Mouse (Mus musculus) G1E (cell line): ENCODE measurements around the gene Cd47.

ENCODE experiments used
- CTCF ChIP-seq: IDR thresholded peaks from 2 replicates; pipeline ENCODE4 v1.5.1; 2012; ENCODE audit warnings: low read depth, low read length, inconsistent platforms, mixed read lengths
- GATA2 ChIP-seq: IDR thresholded peaks from 2 replicates; pipeline ENCODE4 v1.6.1; 2012; ENCODE audit warnings: low read depth, low read length, inconsistent platforms, borderline replicate concordance
- TAL1 ChIP-seq: conservative IDR thresholded peaks from 2 replicates; pipeline ENCODE4 v1.6.1; 2012; ENCODE audit warnings: low read depth, low read length, inconsistent platforms, mixed read lengths

DNA sequence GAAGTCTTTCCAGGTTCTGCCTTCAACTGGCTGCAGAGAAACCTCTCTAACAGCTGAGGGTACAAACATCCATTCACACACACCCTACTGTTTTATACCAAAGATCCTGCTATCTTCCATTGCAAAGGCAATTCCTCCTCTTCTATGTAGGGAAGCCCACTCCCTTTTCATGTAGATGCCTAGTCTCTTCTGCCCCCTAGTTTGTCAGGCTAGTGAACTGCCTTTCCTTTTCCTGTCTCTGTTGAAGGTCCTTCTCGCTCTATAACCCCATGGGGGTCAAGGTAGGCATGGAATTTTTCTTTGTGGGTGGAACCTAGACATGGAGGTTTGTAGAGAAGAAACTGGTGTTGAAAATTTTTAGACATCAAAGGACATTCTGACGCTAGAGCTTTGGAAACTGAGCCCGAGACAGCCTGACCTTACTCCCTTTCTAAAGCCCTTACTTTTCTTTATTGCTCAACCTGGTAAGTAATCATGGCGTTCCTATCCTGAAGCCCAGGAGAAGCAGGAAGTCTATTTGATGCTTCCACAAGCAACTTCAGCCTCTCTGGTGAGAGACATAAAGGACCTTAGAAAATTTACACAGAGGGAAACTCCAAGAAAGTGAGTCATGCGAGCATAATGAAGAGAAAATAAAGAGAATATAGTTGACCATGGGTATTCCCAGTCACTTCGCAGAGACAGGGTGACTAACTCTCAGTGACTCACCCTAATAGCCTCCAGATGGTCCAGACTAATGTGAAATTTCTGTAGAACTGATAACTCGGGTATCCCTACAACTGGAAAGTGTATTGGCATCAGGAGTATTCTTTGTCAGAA, 138.4 kb downstream of the Cd47 start:
- TF ChIP-seq CTCF (no peak), GATA2 (no peak), TAL1 (no peak)
